Mouse (Mus musculus) forebrain, embryonic 14.5 days (tissue): ENCODE results near the gene Tbxas1. TPM values are rescaled to one million over a fixed set of nuclear protein-coding genes. Genes with fewer than 3 reads are reported as not detected.

ENCODE experiments used
- ATAC-seq: fragments of 200-750 bp; cut with Nextera tagmentation; 2 replicates; pipeline ENCODE4 v1.8.0; 2017; ENCODE audit warnings: mild to moderate bottlenecking, moderate library complexity
- DNase-seq: peaks from one replicate; pipeline ENCODE4 v3.0.0-alpha.2; 2015; ENCODE audit warnings: low spot score
- H3K27ac ChIP-seq: fragments of 300-500 bp; sonication (generic); 2 replicates; pipeline ENCODE4 v1.5.1; 2014; ENCODE audit warnings: low read depth, mild to moderate bottlenecking, control low read depth, low read length, moderate library complexity
- H3K27me3 ChIP-seq: fragments of 300-500 bp; sonication (generic); replicated peaks from 2 replicates; pipeline ENCODE4 v1.6.1; 2014; ENCODE audit warnings: low read length, control low read depth, mixed read lengths; ENCODE audit not compliant: control insufficient read depth, insufficient read depth
- H3K36me3 ChIP-seq: fragments of 300-500 bp; sonication (generic); 2 replicates; pipeline ENCODE4 v1.6.1; 2014; ENCODE audit warnings: low read length, control low read depth; ENCODE audit not compliant: control insufficient read depth, insufficient read depth
- H3K4me1 ChIP-seq: fragments of 300-500 bp; sonication (generic); 2 replicates; pipeline ENCODE4 v1.6.1; 2014; ENCODE audit warnings: antibody characterized with exemption, low read length, control low read depth; ENCODE audit not compliant: control insufficient read depth, insufficient read depth
- H3K4me2 ChIP-seq: fragments of 300-500 bp; sonication (generic); 2 replicates; pipeline ENCODE4 v1.6.1; 2014; ENCODE audit warnings: mild to moderate bottlenecking, control low read depth, low read length
- H3K4me3 ChIP-seq: fragments of 300-500 bp; sonication (generic); 2 replicates; pipeline ENCODE4 v1.5.1; 2014; ENCODE audit warnings: low read depth, low read length, control low read depth
- H3K9ac ChIP-seq: fragments of 300-500 bp; sonication (generic); 2 replicates; pipeline ENCODE4 v1.6.1; 2014; ENCODE audit warnings: mild to moderate bottlenecking, low read length, control low read depth, moderate library complexity
- H3K9me3 ChIP-seq: fragments of 300-500 bp; sonication (generic); replicated peaks from 2 replicates; pipeline ENCODE4 v1.6.1; 2016; ENCODE audit warnings: low read length, control low read depth, mixed read lengths; ENCODE audit not compliant: control insufficient read depth
- WGBS: fragments of 180-500 bp; shearing (Covaris S2); extraction: QIAGEN DNeasy Blood & Tissue Kit; methylation state at CpG from one replicate; pipeline ENCODE4 v1.1.7; 2014; 5-methylcytosine and 5-hydroxymethylcytosine counted together
- polyA plus RNA-seq: library from polyadenylated mRNA; unstranded; fragments of >200 nt; fragmentation: Nextera tagmentation; extraction: Ambion mirVana; gene quantifications from 2 replicates; pipeline ENCODE4 v1.2.1, GENCODE M21; 2014

The Tbxas1 gene
- polyA plus RNA-seq, 1 experiment from 2014 or later: 1.2 TPM

DNA sequence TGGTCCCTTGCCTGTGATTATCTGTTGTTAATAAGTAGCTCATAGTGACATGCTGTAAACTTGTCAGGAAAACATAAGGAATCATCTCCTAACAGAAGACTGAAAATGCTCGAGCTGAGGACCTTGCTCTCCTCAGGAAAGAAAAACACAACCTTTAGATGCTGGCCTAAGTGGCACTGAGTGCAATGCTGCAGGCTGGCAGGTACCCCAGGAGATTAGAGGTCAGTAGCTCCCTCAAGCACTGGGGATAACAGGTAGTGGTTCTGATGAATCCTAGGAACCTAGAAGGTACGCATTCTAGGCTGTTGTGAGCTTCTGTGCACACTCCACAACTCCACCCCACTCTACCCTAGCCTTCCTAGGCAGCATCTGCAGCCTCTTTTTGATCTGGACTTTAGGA, 8.4 kb upstream of the Tbxas1 start:
- no peak overlapping the region for H3K4me3 ChIP-seq
- peaks cover 27% of the 10 kb centered on the region for H3K4me1 ChIP-seq
- H3K36me3 ChIP-seq: 0 out of 2 replicates have a peak, but pooled peaks cover 2% of the 10 kb centered on the region
- no peaks in the 10 kb centered on the region for H3K9me3 ChIP-seq
- no peak overlapping the region for H3K9ac ChIP-seq
- WGBS: 72% methylated on average over 2 of the region's 2 CpGs
- H3K27me3 ChIP-seq: no peaks in the 10 kb centered on the region
- DNase-seq (no peak), ATAC-seq (no peak)
- no peak overlapping the region for H3K27ac ChIP-seq
- H3K4me2 ChIP-seq: no peak overlapping the region

DNA sequence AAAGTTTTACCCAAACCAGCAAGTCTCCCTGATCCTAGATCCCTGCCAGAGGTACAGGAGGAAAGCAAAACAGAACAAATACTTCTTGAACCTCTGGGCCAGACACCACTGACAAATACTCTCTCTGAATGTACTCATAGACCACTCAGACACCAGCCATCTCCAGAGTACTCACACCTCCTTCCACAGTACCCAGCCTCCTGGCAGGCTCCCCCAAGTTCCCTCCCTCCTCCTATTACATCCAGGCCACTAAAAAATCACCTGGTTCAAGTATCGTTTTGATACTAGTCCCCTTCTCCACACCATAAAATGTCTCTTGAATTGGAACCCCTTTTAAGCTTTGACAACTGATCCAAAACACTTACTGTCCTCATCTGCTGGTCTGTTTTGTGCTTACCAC, 7.9 kb upstream of the Tbxas1 start:
- 0 out of 2 replicates have a peak, but pooled peaks cover 4% of the 10 kb centered on the region for H3K36me3 ChIP-seq
- H3K4me2 ChIP-seq: no peak overlapping the region
- peaks cover 32% of the 10 kb centered on the region for H3K4me1 ChIP-seq
- DNase-seq (no peak), ATAC-seq (no peak)
- H3K9me3 ChIP-seq: no peaks in the 10 kb centered on the region
- no peak overlapping the region for H3K4me3 ChIP-seq
- H3K27ac ChIP-seq: no peak overlapping the region
- H3K27me3 ChIP-seq: no peaks in the 10 kb centered on the region
- no peak overlapping the region for H3K9ac ChIP-seq
- 11% methylated on average over 1 of the region's 1 CpGs for WGBS

GRCm38 (mm10) chr6:38868974-38869373, 6.2 kb upstream of the Tbxas1 start:
- Histone ChIP-seq H3K27ac (no peak overlapping the region), H3K4me3 (no peak overlapping the region), H3K4me2 (no peak overlapping the region), H3K9ac (no peak overlapping the region), H3K27me3 (no peaks in the 10 kb centered on the region), H3K4me1 (peaks cover 46% of the 10 kb centered on the region), H3K36me3 (0 out of 2 replicates have a peak, but pooled peaks cover 4% of the 10 kb centered on the region), H3K9me3 (no peaks in the 10 kb centered on the region)
- ATAC-seq (no peak), DNase-seq (no peak)
- WGBS: 100% methylated on average over 1 of the region's 1 CpGs

DNA sequence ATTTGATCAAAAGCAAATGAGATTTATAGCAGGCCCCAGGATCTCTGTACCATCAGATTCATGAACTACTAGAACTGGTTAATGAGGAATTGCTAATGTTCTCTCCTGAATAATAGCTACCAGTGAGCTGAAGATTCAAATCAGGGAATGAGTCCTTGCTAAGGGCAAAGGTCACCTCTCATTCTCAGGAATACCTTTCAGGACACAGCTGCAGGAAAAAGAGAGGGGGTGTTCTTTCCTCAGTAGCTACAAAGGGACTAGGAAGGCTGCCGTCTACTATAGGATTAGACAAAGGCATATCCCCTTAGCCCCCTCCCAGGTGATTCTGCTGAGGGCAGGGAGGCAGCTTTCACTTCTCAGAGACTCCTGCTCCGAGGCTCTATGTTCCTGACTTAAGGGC, 5.1 kb upstream of the Tbxas1 start:
- DNase-seq (no peak), ATAC-seq (no peak)
- no peak overlapping the region for H3K4me2 ChIP-seq
- H3K27ac ChIP-seq: no peak overlapping the region
- H3K4me3 ChIP-seq: no peak overlapping the region
- 0 out of 2 replicates have a peak, but pooled peaks cover 4% of the 10 kb centered on the region for H3K36me3 ChIP-seq
- H3K27me3 ChIP-seq: no peaks in the 10 kb centered on the region
- H3K4me1 ChIP-seq: peaks cover 45% of the 10 kb centered on the region
- H3K9me3 ChIP-seq: no peaks in the 10 kb centered on the region
- H3K9ac ChIP-seq: no peak overlapping the region
- 37% methylated on average over 2 of the region's 2 CpGs for WGBS

GRCm38 (mm10) chr6:38871051-38871450, 4.2 kb upstream of the Tbxas1 start:
- Histone ChIP-seq H3K36me3 (0 out of 2 replicates have a peak, but pooled peaks cover 4% of the 10 kb centered on the region), H3K4me3 (no peak overlapping the region), H3K27me3 (no peaks in the 10 kb centered on the region), H3K4me1 (peaks cover 42% of the 10 kb centered on the region), H3K27ac (no peak overlapping the region), H3K9me3 (no peaks in the 10 kb centered on the region), H3K9ac (no peak overlapping the region), H3K4me2 (no peak overlapping the region)
- ATAC-seq (no peak), DNase-seq (peak; percentile 29)
- WGBS: 13% methylated on average over 7 of the region's 7 CpGs

- WGBS: 66% methylated on average over 1 of the region's 1 CpGs
Observed at GRCm38 (mm10) chr6:38873316-38873715, 1.9 kb upstream of the Tbxas1 start.

GRCm38 (mm10) chr6:38874035-38874434, 1.2 kb upstream of the Tbxas1 start:
- H3K27ac ChIP-seq: no peak overlapping the region; the same call in 1 of the 2 replicates
- H3K4me3 ChIP-seq: peak overlapping the region; percentile 96
- H3K4me2 ChIP-seq: peak overlapping the region; percentile 62
- no peaks in the 10 kb centered on the region for H3K27me3 ChIP-seq
- ATAC-seq (peak; percentile 24), DNase-seq (peak; percentile 90)
- H3K9me3 ChIP-seq: no peaks in the 10 kb centered on the region
- under 1% methylated on average over 8 of the region's 8 CpGs for WGBS
- 0 out of 2 replicates have a peak, but pooled peaks cover 4% of the 10 kb centered on the region for H3K36me3 ChIP-seq
- peak overlapping the region; percentile 100 for H3K9ac ChIP-seq
- H3K4me1 ChIP-seq: peaks cover 31% of the 10 kb centered on the region

More at GRCm38 (mm10) chr6:38873316-38873715, 1.9 kb upstream of the Tbxas1 start:
- DNase-seq: no peak
- H3K9ac ChIP-seq: peak overlapping the region; percentile 100; the same call in 1 of the 2 replicates
- peak overlapping the region; percentile 96 for H3K4me3 ChIP-seq
- H3K9me3 ChIP-seq: no peaks in the 10 kb centered on the region
- ATAC-seq: no peak
- H3K36me3 ChIP-seq: 0 out of 2 replicates have a peak, but pooled peaks cover 4% of the 10 kb centered on the region
- H3K27me3 ChIP-seq: no peaks in the 10 kb centered on the region
- H3K4me1 ChIP-seq: peaks cover 34% of the 10 kb centered on the region
- H3K4me2 ChIP-seq: peak overlapping the region; percentile 62
- H3K27ac ChIP-seq: no peak overlapping the region

DNA sequence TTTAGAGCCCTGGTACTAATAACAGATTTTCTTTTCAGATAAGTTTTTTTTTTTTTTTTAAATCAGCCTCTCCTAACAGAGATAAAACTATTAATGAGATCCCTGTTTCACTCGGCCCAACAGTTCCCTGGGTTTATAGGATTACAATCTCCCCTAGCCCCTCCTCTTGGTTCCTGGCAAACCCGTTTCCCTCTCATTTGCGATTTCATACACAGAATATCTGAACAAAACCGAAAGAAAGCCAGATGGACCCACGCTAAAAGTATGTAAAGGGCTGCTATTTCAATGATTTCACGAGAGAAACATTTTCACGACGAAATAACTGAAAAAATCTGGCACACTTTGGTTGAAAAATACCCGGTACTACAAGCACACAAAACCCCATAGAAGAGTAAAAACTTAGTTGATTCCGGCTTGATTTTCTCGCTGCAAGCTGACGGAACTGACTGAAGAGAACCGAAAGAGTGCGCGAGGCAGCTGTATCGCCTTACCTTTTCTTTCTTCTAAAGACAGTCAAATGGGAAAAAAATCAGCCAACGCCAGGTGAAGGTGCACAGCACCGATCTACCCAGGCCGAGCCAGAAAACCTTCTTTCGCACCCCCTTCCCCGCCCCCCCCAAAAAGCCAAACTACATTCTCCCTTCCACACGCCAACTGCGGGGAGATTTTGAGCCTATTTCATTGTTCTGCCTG, 493 bp upstream of the Tbxas1 start:
- Histone ChIP-seq H3K4me1 (peaks cover 31% of the 10 kb centered on the region), H3K4me2 (peak overlapping the region; percentile 62), H3K27ac (peak overlapping the region; percentile 96), H3K27me3 (no peaks in the 10 kb centered on the region), H3K9me3 (no peaks in the 10 kb centered on the region), H3K4me3 (peak overlapping the region; percentile 96), H3K9ac (peak overlapping the region; percentile 100), H3K36me3 (0 out of 2 replicates have a peak, but pooled peaks cover 4% of the 10 kb centered on the region)
- ATAC-seq (no peak), DNase-seq (peak; percentile 58)
- WGBS: under 1% methylated on average over 23 of the region's 23 CpGs
